Mouse (Mus musculus): ENCODE results near the gene S1pr4.
A peak's percentile ranks its signal among the peaks of the same experiment; 100 is the strongest.

GRCm38 (mm10) chr10:81450140-81450539 is 49.8 kb downstream of the S1pr4 start:
- TF ChIP-seq POLR2A (IDR thresholded peaks at IDR 0.05; ENCODE audit: control insufficient read depth, low read depth, low read length) (no peak), CTCF (IDR thresholded peaks at IDR 0.05; ENCODE audit: control insufficient read depth, insufficient read depth, insufficient replicate concordance, low read depth, low read length) (peak; percentile 96; the same call in 1 of the 2 replicates)
